Mouse (Mus musculus) layer of hippocampus, adult 9-10 months (tissue): Measurements from ENCODE around the gene Mknk1.
A peak's percentile ranks its signal among the peaks of the same experiment; 100 is the strongest.

ENCODE experiments used
- DNase-seq: peaks from one replicate; pipeline ENCODE4 v3.0.0; 2022; ENCODE audit warnings: low spot score

The Mknk1 gene

GRCm38 (mm10) chr4:115838696-115839641 lies at the start of gene Mknk1:
Mknk1 (plus strand) TSS chr4:115839198.
- peak; percentile 77 for DNase-seq

- no peak for DNase-seq
Measured at GRCm38 (mm10) chr4:115790864-115791263, 48.1 kb upstream of the Mknk1 start.

GRCm38 (mm10) chr4:115795360-115795759 lies 43.6 kb upstream of the Mknk1 start:
- DNase-seq: no peak

GRCm38 (mm10) chr4:115799981-115800380 lies 39.0 kb upstream of the Mknk1 start:
- no peak for DNase-seq

GRCm38 (mm10) chr4:115812326-115812725 lies 26.7 kb upstream of the Mknk1 start:
- no peak for DNase-seq

GRCm38 (mm10) chr4:115815606-115816005 lies 23.4 kb upstream of the Mknk1 start:
- DNase-seq: no peak

GRCm38 (mm10) chr4:115820199-115820598 lies 18.8 kb upstream of the Mknk1 start:
- DNase-seq: no peak

GRCm38 (mm10) chr4:115820944-115821343 lies 18.1 kb upstream of the Mknk1 start:
- DNase-seq: no peak

- no peak for DNase-seq
Measured at GRCm38 (mm10) chr4:115821431-115821830, 17.6 kb upstream of the Mknk1 start.

- no peak for DNase-seq
Measured at GRCm38 (mm10) chr4:115821928-115822327, 17.1 kb upstream of the Mknk1 start.

GRCm38 (mm10) chr4:115824178-115824577 lies 14.8 kb upstream of the Mknk1 start:
- DNase-seq: no peak

- DNase-seq: no peak
Measured at GRCm38 (mm10) chr4:115825271-115825670, 13.7 kb upstream of the Mknk1 start.

- DNase-seq: no peak
Measured at GRCm38 (mm10) chr4:115827066-115827465, 11.9 kb upstream of the Mknk1 start.

- no peak for DNase-seq
Measured at GRCm38 (mm10) chr4:115827535-115827887, 11.5 kb upstream of the Mknk1 start.

GRCm38 (mm10) chr4:115827888-115828571 lies 11.0 kb upstream of the Mknk1 start, which contains the start of gene Mob3c:
Mob3c (plus strand) TSS chr4:115828092.
- DNase-seq: no peak

GRCm38 (mm10) chr4:115828572-115828902 lies 10.5 kb upstream of the Mknk1 start:
- DNase-seq: no peak

GRCm38 (mm10) chr4:115830491-115830890 lies 8.5 kb upstream of the Mknk1 start:
- no peak for DNase-seq

GRCm38 (mm10) chr4:115831221-115831620 lies 7.8 kb upstream of the Mknk1 start:
- DNase-seq: no peak

GRCm38 (mm10) chr4:115832040-115832439 lies 7.0 kb upstream of the Mknk1 start:
- DNase-seq: no peak

- no peak for DNase-seq
Measured at GRCm38 (mm10) chr4:115835576-115835975, 3.4 kb upstream of the Mknk1 start.

GRCm38 (mm10) chr4:115838196-115838595 lies 802 bp upstream of the Mknk1 start:
- no peak for DNase-seq

- DNase-seq: no peak
Measured at GRCm38 (mm10) chr4:115839956-115840355, 958 bp downstream of the Mknk1 start.

- no peak for DNase-seq
Measured at GRCm38 (mm10) chr4:115840842-115841241, 1.8 kb downstream of the Mknk1 start.
